Mouse (Mus musculus) liver, adult 2 months (tissue): Measurements from ENCODE around the gene Irs3. TPM values are rescaled to one million over a fixed set of nuclear protein-coding genes. Genes with fewer than 3 reads are reported as not detected.

Experiments
- DNase-seq: peaks from one replicate; pipeline ENCODE4 v3.0.0-alpha.2; 2011; ENCODE audit warnings: low read depth, low spot score; ENCODE audit errors: extremely low read depth
- H3K27ac ChIP-seq: fragments of 200-500 bp; replicated peaks from 2 replicates; pipeline ENCODE4 v1.5.1; 2012; ENCODE audit warnings: low read depth, mild to moderate bottlenecking, control low read depth, inconsistent platforms, low read length; ENCODE audit not compliant: insufficient read depth
- H3K27me3 ChIP-seq: fragments of 200-500 bp; 2 replicates; pipeline ENCODE4 v1.6.1; 2012; ENCODE audit warnings: mild to moderate bottlenecking, moderate library complexity, low read length, inconsistent platforms; ENCODE audit not compliant: control insufficient read depth, insufficient read depth
- H3K36me3 ChIP-seq: fragments of 200-500 bp; 2 replicates; pipeline ENCODE4 v1.6.1; 2012; ENCODE audit warnings: low read length, inconsistent platforms; ENCODE audit not compliant: control insufficient read depth, insufficient read depth
- H3K4me1 ChIP-seq: fragments of 200-500 bp; 2 replicates; pipeline ENCODE4 v1.6.1; 2011; ENCODE audit warnings: low read length; ENCODE audit not compliant: control insufficient read depth, insufficient read depth
- H3K4me3 ChIP-seq: fragments of 200-500 bp; 2 replicates; pipeline ENCODE4 v1.5.1; 2011; ENCODE audit warnings: low read depth, mild to moderate bottlenecking, control low read depth, low read length, moderate library complexity; ENCODE audit not compliant: insufficient read depth
- H3K79me2 ChIP-seq: fragments of 200-500 bp; 2 replicates; pipeline ENCODE4 v1.6.1; 2012; ENCODE audit warnings: inconsistent platforms, mild to moderate bottlenecking, low read length, moderate library complexity; ENCODE audit not compliant: control insufficient read depth, insufficient read depth
- H3K9ac ChIP-seq: fragments of 200-500 bp; 2 replicates; pipeline ENCODE4 v1.6.1; 2012; ENCODE audit warnings: low read depth, mild to moderate bottlenecking, control low read depth, inconsistent platforms, low read length
- CTCF ChIP-seq: fragments of 200-500 bp; IDR thresholded peaks from 2 replicates; pipeline ENCODE4 v1.5.1; 2011; ENCODE audit warnings: low read depth, low read length, control low read depth
- POLR2A ChIP-seq: fragments of 200-500 bp; IDR thresholded peaks from 2 replicates; pipeline ENCODE4 v1.6.1; 2011; ENCODE audit warnings: low read length, control low read depth; ENCODE audit not compliant: insufficient read depth; ENCODE audit errors: extremely low read depth
- WGBS: fragments of 180-500 bp; shearing (Covaris S2); methylation state at CpG from one replicate; pipeline ENCODE4 v1.1.7; 2018; 5-methylcytosine and 5-hydroxymethylcytosine counted together
- polyA plus RNA-seq: library from polyadenylated mRNA; depleted of rRNA; stranded (reverse); fragments of >200 nt; gene quantifications from 2 replicates; pipeline ENCODE4 v1.2.3, GENCODE M21; 2012
- total RNA-seq: library from RNA; depleted of rRNA; stranded (reverse); fragments of >200 nt; gene quantifications from 2 replicates; pipeline ENCODE4 v1.2.3, GENCODE M21; 2014

The Irs3 gene
- total and polyA plus RNA-seq, 2 experiments = 0.20 TPM; not detected in 1

DNA sequence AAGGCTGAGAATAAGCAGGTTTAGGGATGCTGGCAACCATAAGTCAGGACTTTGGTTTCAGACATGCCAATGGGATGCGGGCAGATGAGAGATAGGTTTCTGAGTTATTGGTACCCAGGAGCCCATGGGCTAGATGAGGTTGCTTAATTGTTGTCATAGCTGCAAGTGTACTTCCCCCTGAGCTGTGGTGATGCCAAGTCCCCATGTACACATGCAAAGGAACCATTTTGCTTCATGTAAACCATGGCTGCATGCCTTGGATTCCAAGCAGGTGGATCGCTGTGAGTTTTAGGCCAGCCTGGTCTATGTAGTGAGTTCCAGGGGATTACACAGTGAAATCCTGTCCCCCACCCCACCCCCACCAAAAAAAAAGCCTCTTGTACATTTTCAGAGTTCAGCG is 40.1 kb upstream of the Irs3 start:
- no peaks in the 10 kb centered on the region for H3K36me3 ChIP-seq
- WGBS = 94% methylated on average over 3 of the region's 3 CpGs
- no peak for DNase-seq
- no peak overlapping the region for H3K27ac ChIP-seq
- H3K9ac ChIP-seq = no peak overlapping the region
- peaks cover 6% of the 10 kb centered on the region for H3K4me1 ChIP-seq
- H3K27me3 ChIP-seq = no peaks in the 10 kb centered on the region
- H3K4me3 ChIP-seq = no peak overlapping the region
- no peak for TF ChIP-seq CTCF
- no peak for TF ChIP-seq POLR2A
- peaks cover 17% of the 10 kb centered on the region; the same call in 1 of the 2 replicates for H3K79me2 ChIP-seq

DNA sequence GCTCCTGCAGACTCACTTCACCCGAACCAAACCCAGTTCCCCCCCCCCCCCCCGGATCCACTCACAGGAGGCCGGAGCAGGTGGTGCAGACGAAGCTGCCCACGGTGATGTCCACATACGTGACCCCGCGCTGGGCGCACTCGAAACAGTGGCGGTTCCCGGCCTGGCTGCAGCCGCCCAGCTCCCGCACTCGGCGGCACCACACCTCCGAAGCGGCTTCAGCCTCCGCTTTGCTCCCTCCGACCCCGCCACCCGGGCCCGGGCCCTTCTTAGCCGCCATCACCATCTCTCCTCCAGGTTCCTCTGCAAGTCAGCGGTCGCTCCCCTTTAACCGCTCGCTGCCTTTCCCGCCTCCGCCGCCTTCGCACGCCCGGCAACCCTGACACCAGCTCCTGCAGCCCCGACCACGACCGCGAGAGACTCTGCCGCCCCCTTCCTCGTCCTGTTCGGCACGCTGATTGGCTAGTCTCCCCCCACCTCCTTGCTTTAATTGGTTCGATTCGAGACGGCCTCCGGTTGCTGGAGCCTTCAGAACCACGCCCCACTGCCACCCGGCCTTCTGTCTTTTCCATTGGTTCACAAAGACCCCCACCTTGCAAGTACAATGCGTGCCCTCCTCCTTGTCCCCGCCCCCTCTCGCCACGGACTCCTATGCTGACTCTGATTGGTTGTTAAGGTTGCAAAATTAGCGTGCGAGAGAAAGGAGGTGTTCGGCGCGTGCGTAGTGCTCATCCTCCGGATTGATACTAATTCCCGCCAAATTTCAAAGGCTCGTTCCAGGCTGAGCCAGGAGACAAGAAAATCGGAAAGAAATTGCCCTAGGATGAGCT is 39.0 kb upstream of the Irs3 start, which contains the start of gene Agfg2:
Agfg2 (minus strand) TSS at position 433 of the 830 bp plus-strand sequence.
- Histone ChIP-seq H3K4me3 (peak within 1 kb of the TSS; percentile 81), H3K79me2 (peaks cover 17% of the 10 kb centered on the region; the same call in 1 of the 2 replicates), H3K9ac (peak within 1 kb of the TSS; percentile 86), H3K27me3 (no peaks in the 10 kb centered on the region), H3K27ac (peak within 1 kb of the TSS; percentile 90), H3K4me1 (peaks cover 11% of the 10 kb centered on the region), H3K36me3 (no peaks in the 10 kb centered on the region)
- peak; percentile 89 for TF ChIP-seq POLR2A
- TF ChIP-seq CTCF = 0 out of 2 replicates have a peak, but pooled peaks have one; percentile 9
- DNase-seq = peak; percentile 99
- under 1% methylated on average over 59 of the region's 62 CpGs for WGBS

DNA sequence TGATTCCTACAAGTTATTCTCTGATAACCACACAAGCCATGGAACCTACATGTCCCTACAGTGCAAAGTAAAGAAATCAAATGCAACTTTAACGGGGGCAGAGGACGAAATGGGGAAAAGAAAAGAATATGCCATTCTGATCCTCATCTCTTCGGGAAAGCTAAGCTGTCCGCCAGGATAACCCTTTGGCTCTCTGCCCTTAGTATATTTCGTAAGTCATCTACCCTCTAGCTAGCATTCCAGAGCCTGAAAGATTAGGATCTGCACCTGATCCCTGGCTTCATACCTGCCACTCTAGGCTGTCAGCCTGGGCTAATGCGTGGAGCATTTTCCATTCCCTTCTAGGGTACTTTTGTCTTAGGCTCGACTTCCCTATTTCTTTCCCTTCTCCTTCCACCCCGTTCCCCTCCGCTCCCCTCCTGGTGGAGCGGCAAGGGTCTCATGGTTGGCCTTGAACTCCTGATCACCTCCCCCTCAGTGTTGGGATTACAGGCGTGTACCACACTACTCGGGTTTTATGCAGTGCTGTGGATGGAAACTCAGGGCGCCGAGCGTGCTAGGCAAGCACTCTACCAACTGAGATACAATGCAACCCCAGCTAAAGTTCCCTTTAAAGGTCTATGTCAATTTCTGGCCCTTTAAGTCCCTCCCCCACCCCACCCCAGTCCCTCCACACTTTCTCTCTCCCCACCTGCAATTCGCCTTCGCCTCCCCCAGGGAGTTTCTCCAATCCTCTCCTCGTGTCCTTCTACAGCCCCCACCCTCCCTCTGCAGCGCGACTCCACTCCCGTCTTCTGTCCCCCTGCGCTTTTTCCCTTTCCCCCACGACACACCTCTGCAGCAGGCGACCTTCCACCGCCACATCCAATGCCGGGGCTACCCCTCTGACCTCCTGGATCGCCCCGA is 38.1 kb upstream of the Irs3 start:
- no peaks in the 10 kb centered on the region for H3K27me3 ChIP-seq
- peak; percentile 94 for DNase-seq
- peaks cover 15% of the 10 kb centered on the region for H3K4me1 ChIP-seq
- no peak for TF ChIP-seq POLR2A
- TF ChIP-seq CTCF = no peak
- peak overlapping the region; percentile 86 for H3K9ac ChIP-seq
- H3K4me3 ChIP-seq = peak overlapping the region; percentile 81
- H3K27ac ChIP-seq = peak overlapping the region; percentile 90
- H3K36me3 ChIP-seq = no peaks in the 10 kb centered on the region
- WGBS = 2% methylated on average over 28 of the region's 28 CpGs
- peaks cover 17% of the 10 kb centered on the region; the same call in 1 of the 2 replicates for H3K79me2 ChIP-seq

DNA sequence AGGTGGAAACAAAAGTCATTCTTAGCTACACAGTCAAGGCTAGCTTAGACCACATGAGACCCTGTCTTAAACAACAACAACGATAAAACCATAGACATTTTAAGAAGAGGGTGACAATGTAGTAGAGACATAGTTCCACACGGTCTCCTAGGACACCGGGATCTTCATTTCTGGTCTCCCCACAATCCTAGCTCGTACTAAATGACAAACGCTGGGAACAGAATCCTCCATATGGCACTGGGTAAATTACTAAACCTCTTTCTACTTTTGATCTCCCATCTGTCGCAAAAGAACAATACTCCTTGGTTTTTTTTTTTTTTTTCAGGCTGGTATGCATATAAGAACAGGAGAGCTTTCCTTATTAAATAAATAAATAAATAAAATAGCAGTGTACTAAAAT is 37.0 kb upstream of the Irs3 start:
- peaks cover 27% of the 10 kb centered on the region; the same call in 1 of the 2 replicates for H3K79me2 ChIP-seq
- H3K36me3 ChIP-seq = no peaks in the 10 kb centered on the region
- H3K27me3 ChIP-seq = no peaks in the 10 kb centered on the region
- no peak overlapping the region for H3K9ac ChIP-seq
- H3K27ac ChIP-seq = 0 out of 2 replicates have a peak overlapping the region, but pooled peaks have one; percentile 5
- 79% methylated on average over 6 of the region's 6 CpGs for WGBS
- TF ChIP-seq CTCF (no peak), POLR2A (no peak)
- peaks cover 18% of the 10 kb centered on the region for H3K4me1 ChIP-seq
- no peak for DNase-seq
- no peak overlapping the region for H3K4me3 ChIP-seq

DNA sequence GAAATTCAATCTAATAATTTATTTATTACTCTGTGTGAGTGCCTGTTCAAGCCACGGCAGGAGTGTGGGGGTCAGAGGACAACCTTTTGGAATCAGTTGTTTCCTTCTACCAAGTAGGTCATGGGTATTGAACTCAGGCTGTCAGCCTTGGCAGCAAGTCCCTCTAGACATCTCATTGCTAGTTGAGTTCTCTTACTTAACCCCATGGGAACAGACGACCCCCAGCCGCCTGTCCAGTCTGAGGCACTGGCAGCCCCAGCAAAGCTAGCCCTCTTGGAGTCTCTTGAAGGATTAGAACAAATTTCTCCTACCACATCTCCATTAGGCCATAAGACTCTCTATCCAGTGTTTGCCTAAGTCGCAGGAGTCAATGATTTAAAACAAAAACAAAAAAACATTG is 34.2 kb upstream of the Irs3 start:
- Histone ChIP-seq H3K36me3 (no peaks in the 10 kb centered on the region), H3K9ac (no peak overlapping the region), H3K4me3 (no peak overlapping the region), H3K27me3 (no peaks in the 10 kb centered on the region), H3K27ac (peak overlapping the region; percentile 62), H3K4me1 (peaks cover 33% of the 10 kb centered on the region), H3K79me2 (peaks cover 33% of the 10 kb centered on the region; the same call in 1 of the 2 replicates)
- DNase-seq = peak; percentile 77
- TF ChIP-seq POLR2A (no peak), CTCF (no peak)
- WGBS = 27% methylated on average over 4 of the region's 4 CpGs
